Mouse (Mus musculus): ENCODE results near the gene Apc2. TPM values are rescaled to one million over a fixed set of nuclear protein-coding genes. Genes with fewer than 3 reads are reported as not detected.

Apc2 gene
- total and polyA plus RNA-seq, 2 experiments = 0.09 to 0.20 TPM

DNA sequence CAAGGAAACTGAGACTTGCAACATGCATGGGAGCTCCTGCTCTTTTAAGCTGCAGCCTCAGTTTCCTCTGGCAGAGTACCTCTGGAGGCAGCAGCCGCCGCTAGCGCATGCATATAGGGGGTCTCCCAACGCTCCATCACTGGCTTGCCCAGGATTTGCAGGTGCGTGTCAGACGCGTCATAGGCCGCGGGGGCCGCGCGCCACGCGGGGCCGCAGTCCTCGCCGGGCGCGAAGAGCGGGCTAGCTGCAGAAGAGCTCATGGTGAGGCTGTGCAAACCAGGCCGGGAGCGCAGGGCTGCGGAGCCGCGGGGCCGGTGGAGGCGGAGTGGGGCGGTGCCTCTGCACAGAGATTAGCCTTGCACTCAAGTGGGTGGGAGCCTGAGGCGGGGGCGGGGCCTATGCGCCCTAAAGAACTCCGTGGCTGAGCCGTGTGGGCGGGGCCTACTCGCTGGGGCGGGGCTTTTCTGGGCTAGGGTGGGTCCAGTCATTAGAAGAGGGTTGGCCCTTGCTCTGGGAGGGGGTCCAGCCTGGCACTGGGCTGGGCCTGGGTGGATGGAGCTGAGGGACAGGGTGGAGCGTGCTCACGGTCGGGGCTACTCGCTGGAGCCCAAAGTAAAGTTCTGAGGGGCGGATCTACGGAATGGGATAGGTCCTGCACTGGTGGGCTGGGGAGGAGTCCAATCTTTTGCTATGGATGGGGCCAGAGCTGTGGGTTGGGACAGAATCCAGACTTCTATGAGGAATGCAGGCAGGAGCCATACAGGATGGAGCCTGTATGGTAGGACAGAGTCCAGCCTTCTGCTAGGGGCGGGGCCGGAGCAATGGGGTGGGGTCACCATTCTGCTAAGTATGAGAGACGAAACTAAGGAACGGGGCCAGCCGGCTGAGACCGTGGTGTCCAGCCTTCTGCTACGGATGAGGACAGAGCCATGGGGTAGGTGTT is 34.9 kb upstream of the Apc2 start, which contains the start of the genes Gamt and Dazap1:
Gamt (minus strand) TSS at position 371 of the 943 bp plus-strand sequence.
Dazap1 (plus strand) TSS at position 845 of the 943 bp plus-strand sequence.
- peaks cover 15% of the 10 kb centered on the region; the same call in 1 of the 2 replicates for H3K79me2 ChIP-seq (ENCODE audit: control insufficient read depth, insufficient read depth, low read length)
- H3K36me3 ChIP-seq (ENCODE audit: control insufficient read depth, insufficient read depth, low read length) = 0 out of 2 replicates have a peak, but pooled peaks cover 1% of the 10 kb centered on the region
- H3K27me3 ChIP-seq (ENCODE audit: control insufficient read depth, insufficient read depth, low read length) = no peaks in the 10 kb centered on the region
- H3K9ac ChIP-seq (ENCODE audit: low read depth, low read length) = peak within 1 kb of the TSS; percentile 89
- H3K27ac ChIP-seq (replicated peaks; ENCODE audit: insufficient read depth, low read depth, low read length) = peak within 1 kb of the TSS; percentile 92
- WGBS = 1% methylated on average over 49 of the region's 49 CpGs
- peak; percentile 93 for DNase-seq (ENCODE audit: extremely low read depth, low read depth, low spot score)
- TF ChIP-seq POLR2A (IDR thresholded peaks at IDR 0.05; ENCODE audit: extremely low read depth, insufficient read depth, low read length) = peak; percentile 96
- no peak for TF ChIP-seq CTCF (IDR thresholded peaks at IDR 0.05; ENCODE audit: low read depth, low read length)
- peaks cover 18% of the 10 kb centered on the region for H3K4me1 ChIP-seq (ENCODE audit: control insufficient read depth, insufficient read depth, low read length)
- H3K4me3 ChIP-seq (ENCODE audit: insufficient read depth, low read depth, low read length) = peak within 1 kb of the TSS; percentile 82

DNA sequence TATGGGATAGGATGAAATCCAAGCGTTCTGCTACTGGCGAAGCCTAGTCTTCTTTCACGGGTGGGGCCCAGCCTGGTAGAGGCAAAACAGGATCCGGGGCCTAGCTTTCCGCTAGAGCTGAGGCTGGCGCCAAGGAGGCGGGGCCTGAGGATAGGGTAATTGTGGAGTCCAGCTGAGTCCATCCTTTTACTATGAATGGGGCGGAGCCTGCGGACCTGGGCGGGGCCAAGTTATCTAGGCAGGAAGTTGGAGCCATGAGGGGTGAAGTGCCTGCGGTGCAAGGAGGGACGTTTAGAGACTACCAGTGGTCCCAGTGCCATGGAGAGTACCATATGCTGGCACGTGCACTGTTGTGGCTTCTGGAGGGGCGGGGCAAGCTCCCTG is 34.2 kb upstream of the Apc2 start:
- WGBS = under 1% methylated on average over 14 of the region's 14 CpGs
- H3K4me3 ChIP-seq (ENCODE audit: insufficient read depth, low read depth, low read length) = peak overlapping the region; percentile 54
- peak; percentile 93 for DNase-seq (ENCODE audit: extremely low read depth, low read depth, low spot score)
- H3K9ac ChIP-seq (ENCODE audit: low read depth, low read length) = peak overlapping the region; percentile 72
- no peaks in the 10 kb centered on the region for H3K27me3 ChIP-seq (ENCODE audit: control insufficient read depth, insufficient read depth, low read length)
- H3K27ac ChIP-seq (replicated peaks; ENCODE audit: insufficient read depth, low read depth, low read length) = peak overlapping the region; percentile 91
- H3K79me2 ChIP-seq (ENCODE audit: control insufficient read depth, insufficient read depth, low read length) = peaks cover 18% of the 10 kb centered on the region; the same call in 1 of the 2 replicates
- TF ChIP-seq CTCF (IDR thresholded peaks at IDR 0.05; ENCODE audit: low read depth, low read length) (no peak), POLR2A (IDR thresholded peaks at IDR 0.05; ENCODE audit: extremely low read depth, insufficient read depth, low read length) (peak; percentile 49; the same call in 1 of the 2 replicates)
- 0 out of 2 replicates have a peak, but pooled peaks cover 1% of the 10 kb centered on the region for H3K36me3 ChIP-seq (ENCODE audit: control insufficient read depth, insufficient read depth, low read length)
- peaks cover 20% of the 10 kb centered on the region for H3K4me1 ChIP-seq (ENCODE audit: control insufficient read depth, insufficient read depth, low read length)

DNA sequence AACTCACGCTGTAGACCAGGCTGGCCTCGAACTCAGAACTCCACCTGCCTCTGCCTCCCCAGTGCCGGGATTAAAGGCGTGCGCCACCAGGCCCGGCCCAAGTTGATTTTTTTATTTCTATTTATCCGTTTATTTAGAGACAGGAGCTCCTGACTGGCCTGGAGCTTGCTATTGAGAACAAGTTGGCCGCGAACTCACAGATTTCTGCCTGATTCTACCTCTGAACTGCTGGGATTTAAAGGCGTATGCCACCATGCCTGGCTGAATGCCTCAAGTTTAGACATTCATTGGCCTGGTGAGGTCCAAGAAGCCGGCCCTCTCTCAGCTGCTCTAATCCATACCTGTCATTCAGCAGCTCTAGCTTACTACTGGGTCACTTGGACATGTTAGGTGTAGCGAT is 33.6 kb upstream of the Apc2 start:
- H3K79me2 ChIP-seq (ENCODE audit: control insufficient read depth, insufficient read depth, low read length) = peaks cover 21% of the 10 kb centered on the region; the same call in 1 of the 2 replicates
- peak overlapping the region; percentile 4; the same call in 1 of the 2 replicates for H3K4me3 ChIP-seq (ENCODE audit: insufficient read depth, low read depth, low read length)
- 0 out of 2 replicates have a peak, but pooled peaks cover 1% of the 10 kb centered on the region for H3K36me3 ChIP-seq (ENCODE audit: control insufficient read depth, insufficient read depth, low read length)
- no peak overlapping the region for H3K9ac ChIP-seq (ENCODE audit: low read depth, low read length)
- no peak for TF ChIP-seq POLR2A (IDR thresholded peaks at IDR 0.05; ENCODE audit: extremely low read depth, insufficient read depth, low read length)
- TF ChIP-seq CTCF (IDR thresholded peaks at IDR 0.05; ENCODE audit: low read depth, low read length) = no peak
- no peak for DNase-seq (ENCODE audit: extremely low read depth, low read depth, low spot score)
- H3K27ac ChIP-seq (replicated peaks; ENCODE audit: insufficient read depth, low read depth, low read length) = peak overlapping the region; percentile 65
- WGBS = 30% methylated on average over 12 of the region's 12 CpGs
- H3K4me1 ChIP-seq (ENCODE audit: control insufficient read depth, insufficient read depth, low read length) = peaks cover 20% of the 10 kb centered on the region
- H3K27me3 ChIP-seq (ENCODE audit: control insufficient read depth, insufficient read depth, low read length) = no peaks in the 10 kb centered on the region

DNA sequence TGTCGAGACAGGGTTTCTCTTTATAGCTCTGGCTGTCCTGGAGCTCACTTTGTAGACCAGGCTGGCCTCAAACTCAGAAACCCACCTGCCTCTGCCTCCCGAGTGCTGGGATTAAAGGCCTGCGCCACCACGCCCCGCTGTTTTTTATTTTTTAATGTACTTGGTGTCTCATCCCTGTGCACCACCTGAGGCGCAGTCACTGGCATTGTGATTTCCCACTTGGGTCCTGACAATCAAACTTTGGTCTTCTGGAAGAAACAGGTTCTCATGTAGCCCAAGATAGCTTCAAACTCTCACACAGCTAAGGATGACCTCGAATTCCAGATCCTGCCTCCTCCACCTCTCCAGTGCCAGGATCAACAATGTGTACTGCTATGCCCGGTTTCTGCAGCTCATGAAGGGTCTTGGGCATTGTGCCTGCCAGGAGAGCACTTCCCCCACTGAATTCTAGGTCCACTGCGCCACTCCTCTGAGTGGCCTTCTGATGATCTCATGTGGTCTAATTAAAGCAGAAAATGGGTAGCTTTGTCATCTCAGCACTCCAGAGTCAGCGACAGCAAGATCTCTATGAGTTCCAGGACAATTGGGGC is 32.9 kb upstream of the Apc2 start:
- Histone ChIP-seq H3K4me3 (ENCODE audit: insufficient read depth, low read depth, low read length) (no peak overlapping the region), H3K36me3 (ENCODE audit: control insufficient read depth, insufficient read depth, low read length) (0 out of 2 replicates have a peak, but pooled peaks cover 1% of the 10 kb centered on the region), H3K79me2 (ENCODE audit: control insufficient read depth, insufficient read depth, low read length) (peaks cover 28% of the 10 kb centered on the region), H3K27me3 (ENCODE audit: control insufficient read depth, insufficient read depth, low read length) (no peaks in the 10 kb centered on the region), H3K4me1 (ENCODE audit: control insufficient read depth, insufficient read depth, low read length) (peaks cover 25% of the 10 kb centered on the region), H3K27ac (replicated peaks; ENCODE audit: insufficient read depth, low read depth, low read length) (peak overlapping the region; percentile 27), H3K9ac (ENCODE audit: low read depth, low read length) (no peak overlapping the region)
- no peak for DNase-seq (ENCODE audit: extremely low read depth, low read depth, low spot score)
- 80% methylated on average over 10 of the region's 10 CpGs for WGBS
- no peak for TF ChIP-seq CTCF (IDR thresholded peaks at IDR 0.05; ENCODE audit: low read depth, low read length)
- no peak for TF ChIP-seq POLR2A (IDR thresholded peaks at IDR 0.05; ENCODE audit: extremely low read depth, insufficient read depth, low read length)

DNA sequence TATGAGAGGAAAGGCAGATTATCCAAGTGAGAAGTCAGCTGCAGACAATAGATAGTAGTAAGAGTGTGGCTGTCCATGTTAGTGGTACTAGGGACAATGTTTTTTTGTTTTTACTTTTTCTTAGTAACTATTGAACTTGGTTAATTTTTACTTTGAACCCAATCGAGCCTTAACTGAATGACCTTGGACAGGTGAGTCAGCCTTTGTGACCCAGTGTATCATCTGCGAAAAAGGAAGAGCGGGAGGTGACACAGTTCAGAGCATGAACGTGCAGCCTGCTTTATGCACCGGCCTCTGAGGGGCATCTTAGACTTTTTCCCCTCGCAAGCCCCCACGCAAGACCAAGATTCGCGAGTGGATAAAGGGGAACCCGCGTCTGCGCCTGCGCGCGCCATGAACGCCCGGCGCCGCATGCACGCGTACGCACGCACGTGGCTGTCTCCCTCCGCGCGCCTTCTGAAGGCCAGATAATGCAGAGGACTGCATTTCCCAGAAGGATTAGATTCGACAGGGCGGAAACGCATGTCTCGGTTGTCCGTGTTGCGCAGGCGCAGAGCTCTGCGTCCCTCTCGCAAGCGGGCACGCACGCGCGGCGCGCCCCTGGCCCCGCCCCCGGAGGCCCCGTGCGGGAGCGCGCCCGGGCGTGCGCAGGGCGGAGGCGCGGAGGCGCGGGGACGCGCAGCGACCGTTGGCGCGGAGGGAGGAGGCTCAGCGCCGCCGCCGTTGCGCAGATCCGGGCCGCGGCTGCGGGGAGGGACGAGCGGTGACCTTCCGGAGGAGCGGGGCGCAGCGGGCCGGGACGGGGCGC is 31.2 kb upstream of the Apc2 start:
- DNase-seq (ENCODE audit: extremely low read depth, low read depth, low spot score) = peak; percentile 95
- peaks cover 26% of the 10 kb centered on the region for H3K4me1 ChIP-seq (ENCODE audit: control insufficient read depth, insufficient read depth, low read length)
- H3K4me3 ChIP-seq (ENCODE audit: insufficient read depth, low read depth, low read length) = peak overlapping the region; percentile 87
- H3K36me3 ChIP-seq (ENCODE audit: control insufficient read depth, insufficient read depth, low read length) = no peaks in the 10 kb centered on the region
- WGBS = under 1% methylated on average over 81 of the region's 81 CpGs
- H3K79me2 ChIP-seq (ENCODE audit: control insufficient read depth, insufficient read depth, low read length) = peaks cover 28% of the 10 kb centered on the region
- peak overlapping the region; percentile 99 for H3K9ac ChIP-seq (ENCODE audit: low read depth, low read length)
- TF ChIP-seq POLR2A (IDR thresholded peaks at IDR 0.05; ENCODE audit: extremely low read depth, insufficient read depth, low read length) = peak; percentile 92
- no peak for TF ChIP-seq CTCF (IDR thresholded peaks at IDR 0.05; ENCODE audit: low read depth, low read length)
- peak overlapping the region; percentile 99 for H3K27ac ChIP-seq (replicated peaks; ENCODE audit: insufficient read depth, low read depth, low read length)
- H3K27me3 ChIP-seq (ENCODE audit: control insufficient read depth, insufficient read depth, low read length) = no peaks in the 10 kb centered on the region
